Mouse (Mus musculus) embryonic facial prominence, embryonic 11.5 days (tissue): ENCODE measurements around the gene Kdr. TPM values are rescaled to one million over a fixed set of nuclear protein-coding genes. Genes with fewer than 3 reads are reported as not detected.

Experiments
- ATAC-seq: fragments of 200-750 bp; cut with Nextera tagmentation; replicated peaks from 2 replicates; pipeline ENCODE4 v1.8.0; 2017; ENCODE audit warnings: low read depth; ENCODE audit not compliant: insufficient number of reproducible peaks, low FRiP score, low TSS enrichment
- DNase-seq: peaks from one replicate; pipeline ENCODE4 v3.0.0-alpha.2; 2015; ENCODE audit warnings: low spot score
- H3K27ac ChIP-seq: fragments of 300-500 bp; sonication (generic); replicated peaks from 2 replicates; pipeline ENCODE4 v1.5.1; 2014; ENCODE audit warnings: mild to moderate bottlenecking, low read depth, low read length, control low read depth
- H3K27me3 ChIP-seq: fragments of 300-500 bp; sonication (generic); 2 replicates; pipeline ENCODE4 v1.6.1; 2014; ENCODE audit warnings: mild to moderate bottlenecking, low read length, moderate library complexity, mixed read lengths; ENCODE audit not compliant: control insufficient read depth, insufficient read depth
- H3K36me3 ChIP-seq: fragments of 300-500 bp; sonication (generic); replicated peaks from 2 replicates; pipeline ENCODE4 v1.6.1; 2014; ENCODE audit warnings: low read depth, mild to moderate bottlenecking, low read length, moderate library complexity, mixed read lengths; ENCODE audit not compliant: control insufficient read depth, insufficient read depth
- H3K4me1 ChIP-seq: fragments of 300-500 bp; sonication (generic); 2 replicates; pipeline ENCODE4 v1.6.1; 2014; ENCODE audit warnings: low read length, mixed read lengths; ENCODE audit not compliant: control insufficient read depth, insufficient read depth
- H3K4me2 ChIP-seq: fragments of 300-500 bp; sonication (generic); 2 replicates; pipeline ENCODE4 v1.6.1; 2014; ENCODE audit warnings: low read depth, mild to moderate bottlenecking, control low read depth, low read length, moderate library complexity
- H3K4me3 ChIP-seq: fragments of 300-500 bp; sonication (generic); 2 replicates; pipeline ENCODE4 v1.5.1; 2014; ENCODE audit warnings: low read depth, low read length, control low read depth
- H3K9ac ChIP-seq: fragments of 300-500 bp; sonication (generic); replicated peaks from 2 replicates; pipeline ENCODE4 v1.6.1; 2014; ENCODE audit warnings: mild to moderate bottlenecking, control low read depth, low read length
- H3K9me3 ChIP-seq: fragments of 300-500 bp; sonication (generic); replicated peaks from 2 replicates; pipeline ENCODE4 v1.6.1; 2016; ENCODE audit warnings: mild to moderate bottlenecking, low read length, inconsistent platforms, mixed read lengths; ENCODE audit not compliant: control insufficient read depth
- WGBS: fragments of 180-500 bp; shearing (Covaris S2); extraction: QIAGEN DNeasy Blood & Tissue Kit; methylation state at CpG from one replicate; pipeline ENCODE4 v1.1.7; 2014; 5-methylcytosine and 5-hydroxymethylcytosine counted together
- polyA plus RNA-seq: library from polyadenylated mRNA; unstranded; fragments of >200 nt; fragmentation: Nextera tagmentation; extraction: Ambion mirVana; gene quantifications from 2 replicates; pipeline ENCODE4 v1.2.1, GENCODE M21; 2014

Gene Kdr
- polyA plus RNA-seq, 1 experiment from 2014 or later: 22.4 TPM

GRCm38 (mm10) chr5:76013881-76014431, 35.7 kb upstream of the Kdr start:
- no peak overlapping the region for H3K27ac ChIP-seq
- 72% methylated on average over 7 of the region's 7 CpGs for WGBS
- no peaks in the 10 kb centered on the region for H3K4me1 ChIP-seq
- H3K9me3 ChIP-seq: no peaks in the 10 kb centered on the region
- DNase-seq (no peak), ATAC-seq (no peak)
- H3K27me3 ChIP-seq: no peaks in the 10 kb centered on the region
- H3K4me2 ChIP-seq: no peak overlapping the region
- no peaks in the 10 kb centered on the region for H3K36me3 ChIP-seq
- no peak overlapping the region for H3K4me3 ChIP-seq
- no peak overlapping the region for H3K9ac ChIP-seq

GRCm38 (mm10) chr5:76006403-76006802, 28.1 kb upstream of the Kdr start:
- H3K27ac ChIP-seq: no peak overlapping the region
- no peak overlapping the region for H3K9ac ChIP-seq
- H3K9me3 ChIP-seq: no peaks in the 10 kb centered on the region
- 80% methylated on average over 7 of the region's 7 CpGs for WGBS
- DNase-seq (no peak), ATAC-seq (no peak)
- H3K36me3 ChIP-seq: no peaks in the 10 kb centered on the region
- no peak overlapping the region for H3K4me2 ChIP-seq
- no peak overlapping the region for H3K4me3 ChIP-seq
- H3K27me3 ChIP-seq: no peaks in the 10 kb centered on the region
- no peaks in the 10 kb centered on the region for H3K4me1 ChIP-seq

GRCm38 (mm10) chr5:75990212-75990611, 12.0 kb upstream of the Kdr start:
- Histone ChIP-seq H3K4me2 (no peak overlapping the region), H3K9me3 (no peaks in the 10 kb centered on the region), H3K36me3 (no peaks in the 10 kb centered on the region), H3K27me3 (no peaks in the 10 kb centered on the region), H3K27ac (no peak overlapping the region), H3K4me3 (no peak overlapping the region), H3K4me1 (no peaks in the 10 kb centered on the region), H3K9ac (no peak overlapping the region)
- no peak for DNase-seq
- no peak for ATAC-seq
- 83% methylated on average over 8 of the region's 8 CpGs for WGBS

DNA sequence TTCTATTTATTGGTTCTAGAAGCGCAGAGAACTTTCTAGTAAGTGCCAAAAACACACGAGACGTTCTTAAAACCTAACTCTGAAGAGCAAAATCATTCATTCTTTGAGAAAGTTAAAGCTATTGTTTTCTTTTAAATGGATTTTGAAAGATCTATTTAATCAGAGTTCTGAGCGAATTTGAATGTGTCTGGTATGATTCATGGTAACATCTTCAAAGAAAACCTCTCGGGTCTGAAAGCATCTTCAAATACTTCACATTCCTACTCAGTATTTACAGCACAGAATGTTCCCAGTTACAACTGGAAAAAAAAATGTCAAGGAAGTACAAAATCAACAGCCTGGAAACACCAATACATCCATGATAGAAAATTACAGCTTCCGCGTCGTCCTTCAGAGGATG, 9.3 kb upstream of the Kdr start:
- H3K4me1 ChIP-seq: no peaks in the 10 kb centered on the region
- whole genome bisulfite sequencing: 90% methylated on average over 8 of the region's 8 CpGs
- H3K9me3 ChIP-seq: no peaks in the 10 kb centered on the region
- H3K9ac ChIP-seq: no peak overlapping the region
- no peaks in the 10 kb centered on the region for H3K36me3 ChIP-seq
- H3K27ac ChIP-seq: no peak overlapping the region
- H3K4me3 ChIP-seq: no peak overlapping the region
- no peak for DNase-seq
- no peaks in the 10 kb centered on the region for H3K27me3 ChIP-seq
- no peak overlapping the region for H3K4me2 ChIP-seq
- ATAC-seq: no peak

GRCm38 (mm10) chr5:75980521-75981311, 2.5 kb upstream of the Kdr start:
- 68% methylated on average over 23 of the region's 23 CpGs for WGBS
- H3K27me3 ChIP-seq: peaks cover 25% of the 10 kb centered on the region
- DNase-seq (no peak), ATAC-seq (no peak)
- no peak overlapping the region for H3K9ac ChIP-seq
- H3K4me3 ChIP-seq: no peak overlapping the region
- H3K9me3 ChIP-seq: no peaks in the 10 kb centered on the region
- peaks cover 5% of the 10 kb centered on the region; the same call in 1 of the 2 replicates for H3K4me1 ChIP-seq
- no peaks in the 10 kb centered on the region for H3K36me3 ChIP-seq
- H3K4me2 ChIP-seq: no peak overlapping the region
- H3K27ac ChIP-seq: no peak overlapping the region

- no peak overlapping the region for H3K27ac ChIP-seq
- WGBS: 5% methylated on average over 8 of the region's 8 CpGs
- DNase-seq: no peak
- peak overlapping the region; percentile 99 for H3K4me2 ChIP-seq
- no peak overlapping the region; the same call in 1 of the 2 replicates for H3K9ac ChIP-seq
- peaks cover 5% of the 10 kb centered on the region; the same call in 1 of the 2 replicates for H3K4me1 ChIP-seq
- peaks cover 25% of the 10 kb centered on the region for H3K27me3 ChIP-seq
- ATAC-seq: no peak
- H3K9me3 ChIP-seq: no peaks in the 10 kb centered on the region
- H3K36me3 ChIP-seq: no peaks in the 10 kb centered on the region
- H3K4me3 ChIP-seq: peak overlapping the region; percentile 62
Observed at GRCm38 (mm10) chr5:75979108-75979507, 850 bp upstream of the Kdr start.

GRCm38 (mm10) chr5:75977441-75978373, 551 bp downstream of the Kdr start:
- H3K27me3 ChIP-seq: peaks cover 25% of the 10 kb centered on the region
- peak; percentile 21 for DNase-seq
- no peak overlapping the region for H3K27ac ChIP-seq

More at GRCm38 (mm10) chr5:75977441-75978373, 551 bp downstream of the Kdr start:
- ATAC-seq: peak; percentile 62
- Histone ChIP-seq H3K4me3 (peak overlapping the region; percentile 62), H3K4me1 (peaks cover 5% of the 10 kb centered on the region; the same call in 1 of the 2 replicates), H3K9me3 (no peaks in the 10 kb centered on the region), H3K36me3 (no peaks in the 10 kb centered on the region), H3K9ac (peak overlapping the region; percentile 62), H3K4me2 (peak overlapping the region; percentile 99)
- under 1% methylated on average over 54 of the region's 54 CpGs for WGBS
